Mouse (Mus musculus): ENCODE measurements around the gene Ptpro. TPM values are rescaled to one million over a fixed set of nuclear protein-coding genes. Genes with fewer than 3 reads are reported as not detected.
"Not testable (repeated sequence)": the region's sequence is repeated elsewhere in the genome, so short reads cannot be mapped to it uniquely, and the experiment has no call there.

Gene Ptpro
- polyA plus RNA-seq, 1 experiment = not detected

DNA sequence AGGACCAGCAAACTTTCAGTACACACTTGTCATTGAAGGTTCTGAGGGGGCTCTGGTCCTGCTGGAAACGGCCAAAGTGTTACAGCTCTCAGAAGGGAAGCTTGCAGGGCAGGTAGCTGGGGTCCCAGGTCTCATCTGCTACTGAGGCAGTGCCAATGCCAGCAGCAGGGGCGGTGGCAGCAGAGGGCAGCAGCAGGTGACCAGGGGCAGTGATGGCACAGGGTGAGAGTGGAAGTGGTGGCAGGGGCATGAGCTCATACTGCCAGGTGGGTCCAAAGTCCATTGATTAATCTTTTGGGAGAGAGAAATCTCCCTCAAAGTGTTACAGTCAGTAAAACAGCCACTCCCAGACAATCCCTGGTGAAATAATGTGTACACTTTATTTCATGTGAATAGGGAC is 214.1 kb downstream of the Ptpro start:
- Histone ChIP-seq H3K27ac (ENCODE audit: insufficient read depth, low read depth, low read length) (no peak overlapping the region), H3K4me1 (ENCODE audit: control insufficient read depth, insufficient read depth, low read length) (0 out of 2 replicates have a peak, but pooled peaks cover 2% of the 10 kb centered on the region), H3K4me3 (ENCODE audit: insufficient read depth, low read depth, low read length) (no peak overlapping the region)
- 80% methylated on average over 2 of the region's 2 CpGs for WGBS
- TF ChIP-seq CTCF (IDR thresholded peaks at IDR 0.05; ENCODE audit: insufficient read depth, low read depth, low read length) = no peak
- no peak for TF ChIP-seq POLR2A (IDR thresholded peaks at IDR 0.05; ENCODE audit: insufficient read depth, low read depth, low read length)

DNA sequence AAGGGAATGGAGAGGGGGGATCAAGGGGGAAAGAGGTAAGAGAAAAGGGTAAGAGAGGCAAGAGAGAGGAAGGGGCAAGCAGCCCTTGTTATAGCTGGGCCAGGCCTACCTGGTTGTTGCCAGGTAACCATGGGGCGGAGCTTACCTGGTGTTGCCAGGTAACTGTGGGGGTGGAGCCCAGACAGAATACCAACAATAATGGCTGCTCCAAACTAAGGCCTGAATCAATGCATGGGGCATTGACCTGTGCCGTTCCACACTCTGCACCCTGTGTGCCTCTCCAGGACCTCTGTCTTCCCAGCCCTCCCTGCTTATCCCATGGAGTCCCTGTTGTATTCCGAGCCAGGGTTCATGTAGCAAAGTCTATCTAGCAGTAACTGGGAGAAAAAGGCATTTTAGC is 215.6 kb downstream of the Ptpro start:
- Histone ChIP-seq H3K4me1 (ENCODE audit: control insufficient read depth, insufficient read depth, low read length) (peaks cover 4% of the 10 kb centered on the region; the same call in 1 of the 2 replicates), H3K27ac (ENCODE audit: insufficient read depth, low read depth, low read length) (no peak overlapping the region), H3K4me3 (ENCODE audit: insufficient read depth, low read depth, low read length) (no peak overlapping the region)
- TF ChIP-seq CTCF (IDR thresholded peaks at IDR 0.05; ENCODE audit: insufficient read depth, low read depth, low read length) (no peak), POLR2A (IDR thresholded peaks at IDR 0.05; ENCODE audit: insufficient read depth, low read depth, low read length) (no peak)
- 83% methylated on average over 3 of the region's 3 CpGs for WGBS

DNA sequence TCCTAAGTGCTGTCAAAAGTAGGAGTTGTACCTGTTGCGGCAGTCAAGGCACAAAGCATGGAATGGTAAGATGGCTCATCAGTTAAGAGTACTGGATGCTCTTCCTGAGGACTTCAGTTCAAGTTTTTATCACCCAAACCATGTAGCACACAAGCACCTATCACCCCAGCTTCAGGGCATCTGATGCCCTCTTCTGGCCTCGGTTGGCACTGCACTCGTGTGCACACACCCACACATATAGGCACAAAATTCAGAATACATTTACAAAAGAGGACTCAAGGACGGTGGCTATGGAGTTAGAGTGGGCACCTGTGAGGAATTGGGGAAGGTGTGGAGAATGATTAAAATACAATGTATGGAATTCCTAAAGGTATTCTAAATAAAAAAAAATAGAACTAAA is 217.4 kb downstream of the Ptpro start:
- no peak overlapping the region for H3K27ac ChIP-seq (ENCODE audit: insufficient read depth, low read depth, low read length)
- no peak overlapping the region for H3K4me3 ChIP-seq (ENCODE audit: insufficient read depth, low read depth, low read length)
- TF ChIP-seq CTCF (IDR thresholded peaks at IDR 0.05; ENCODE audit: insufficient read depth, low read depth, low read length) (no peak), POLR2A (IDR thresholded peaks at IDR 0.05; ENCODE audit: insufficient read depth, low read depth, low read length) (no peak)
- 98% methylated on average over 4 of the region's 4 CpGs for WGBS
- peaks cover 4% of the 10 kb centered on the region; the same call in 1 of the 2 replicates for H3K4me1 ChIP-seq (ENCODE audit: control insufficient read depth, insufficient read depth, low read length)

DNA sequence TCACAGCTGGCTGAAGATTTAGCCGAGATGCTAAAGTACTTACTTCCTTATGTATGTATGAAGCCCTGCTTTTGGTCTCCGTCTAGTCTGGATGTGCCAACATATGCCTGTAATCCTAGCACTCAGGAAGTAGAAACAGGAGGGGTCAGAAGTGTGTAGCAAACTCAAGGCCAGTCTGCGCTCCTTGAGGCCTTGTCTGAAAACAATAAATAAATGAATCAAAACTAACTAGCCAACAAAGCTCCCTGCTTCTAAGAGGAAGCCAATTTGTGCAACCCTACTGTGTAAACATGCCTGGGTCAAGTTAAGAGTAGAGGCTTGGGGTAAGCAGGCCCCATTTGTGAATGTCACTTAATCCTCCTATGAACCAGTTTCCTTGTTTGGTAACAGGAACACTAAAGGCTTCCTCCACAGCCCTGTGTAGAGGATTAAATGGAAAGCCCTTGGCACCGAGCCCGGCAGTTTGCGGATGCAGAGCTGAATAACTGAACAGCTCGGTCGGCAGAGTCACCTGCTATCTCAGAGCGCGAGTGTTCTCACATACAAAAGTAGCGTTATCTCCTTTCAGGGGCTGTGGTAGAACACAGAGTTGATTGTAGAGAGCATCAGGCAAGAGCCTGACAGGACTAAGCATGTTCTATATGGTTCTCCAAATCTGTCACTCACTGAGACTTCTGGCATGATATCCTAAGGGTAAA is 218.9 kb downstream of the Ptpro start:
- 18% methylated on average over 11 of the region's 11 CpGs for WGBS
- 0 out of 2 replicates have a peak overlapping the region, but pooled peaks have one; percentile 12 for H3K27ac ChIP-seq (ENCODE audit: insufficient read depth, low read depth, low read length)
- TF ChIP-seq POLR2A (IDR thresholded peaks at IDR 0.05; ENCODE audit: insufficient read depth, low read depth, low read length) = no peak

DNA sequence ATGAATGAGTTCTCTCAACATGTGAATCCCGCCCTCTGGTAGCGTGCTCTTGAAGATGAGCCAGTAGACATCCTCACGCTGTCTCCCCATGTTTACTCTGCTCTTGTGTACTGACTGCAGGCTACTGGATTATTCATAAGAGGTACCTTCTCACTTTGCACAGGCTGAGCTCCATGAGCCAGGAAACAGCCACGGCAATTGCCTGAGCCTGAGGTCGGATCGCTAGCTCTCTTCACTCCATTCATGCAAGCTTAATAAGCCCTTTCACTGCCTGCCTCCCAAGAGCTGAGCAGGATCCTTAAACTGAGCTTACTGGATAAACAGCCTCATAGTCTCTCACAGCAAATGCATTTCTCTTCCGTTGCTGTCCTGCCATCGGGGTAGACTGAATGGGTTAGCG is 220.0 kb downstream of the Ptpro start:
- Histone ChIP-seq H3K27ac (ENCODE audit: insufficient read depth, low read depth, low read length) (0 out of 2 replicates have a peak overlapping the region, but pooled peaks have one; percentile 21), H3K4me1 (ENCODE audit: control insufficient read depth, insufficient read depth, low read length) (peaks cover 4% of the 10 kb centered on the region; the same call in 1 of the 2 replicates), H3K4me3 (ENCODE audit: insufficient read depth, low read depth, low read length) (no peak overlapping the region)
- 31% methylated on average over 9 of the region's 9 CpGs for WGBS
- TF ChIP-seq POLR2A (IDR thresholded peaks at IDR 0.05; ENCODE audit: insufficient read depth, low read depth, low read length) (no peak), CTCF (IDR thresholded peaks at IDR 0.05; ENCODE audit: insufficient read depth, low read depth, low read length) (no peak)

More for the DNA sequence above, 218.9 kb downstream of the Ptpro start:
- H3K4me1 ChIP-seq (ENCODE audit: control insufficient read depth, insufficient read depth, low read length) = peaks cover 4% of the 10 kb centered on the region; the same call in 1 of the 2 replicates
- no peak overlapping the region for H3K4me3 ChIP-seq (ENCODE audit: insufficient read depth, low read depth, low read length)

DNA sequence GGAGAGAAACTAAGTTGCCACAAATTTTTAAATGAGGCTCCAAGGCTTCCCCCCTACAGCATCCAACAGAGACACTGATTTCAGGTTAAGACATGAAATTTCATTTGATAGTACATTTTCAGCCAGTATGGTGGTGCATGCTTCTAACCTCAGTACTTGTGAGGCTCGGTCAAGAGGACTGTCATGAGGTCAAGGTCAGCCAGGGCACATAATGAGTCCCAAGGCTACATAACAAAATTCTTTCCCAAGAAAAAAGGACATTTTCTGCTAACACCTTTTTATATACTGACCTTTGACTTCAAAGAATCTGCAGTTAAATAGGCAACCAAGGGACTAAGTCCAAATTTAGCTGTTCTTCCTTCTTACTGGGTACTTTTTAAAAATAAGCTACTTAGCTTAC is 221.3 kb downstream of the Ptpro start:
- 90% methylated on average over 1 of the region's 1 CpGs for WGBS
- peaks cover 4% of the 10 kb centered on the region; the same call in 1 of the 2 replicates for H3K4me1 ChIP-seq (ENCODE audit: control insufficient read depth, insufficient read depth, low read length)
- H3K27ac ChIP-seq (ENCODE audit: insufficient read depth, low read depth, low read length) = no peak overlapping the region
- H3K4me3 ChIP-seq (ENCODE audit: insufficient read depth, low read depth, low read length) = no peak overlapping the region
- TF ChIP-seq CTCF (IDR thresholded peaks at IDR 0.05; ENCODE audit: insufficient read depth, low read depth, low read length) (no peak), POLR2A (IDR thresholded peaks at IDR 0.05; ENCODE audit: insufficient read depth, low read depth, low read length) (no peak)

DNA sequence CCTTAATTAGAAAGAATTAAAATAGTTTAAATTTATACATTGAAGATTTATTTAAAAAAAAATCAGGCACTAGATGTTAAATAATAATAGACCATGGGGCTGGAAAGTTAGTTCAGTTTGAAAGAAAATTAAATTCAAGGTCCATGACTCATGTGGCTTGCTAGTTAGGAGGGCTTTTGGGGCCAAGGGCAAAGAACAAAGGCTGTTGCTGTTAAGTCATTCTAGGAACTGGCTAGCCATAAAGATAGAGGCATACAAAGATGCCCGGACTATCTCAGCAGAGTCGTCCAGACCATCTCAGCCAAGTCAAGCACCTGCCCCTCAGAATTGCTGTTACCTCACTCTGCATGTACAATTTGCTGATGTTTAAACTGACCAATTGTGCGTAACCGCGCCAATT is 223.6 kb downstream of the Ptpro start:
- 92% methylated on average over 5 of the region's 5 CpGs for WGBS
- not testable (repeated sequence) for H3K4me3 ChIP-seq (ENCODE audit: insufficient read depth, low read depth, low read length); H3K27ac ChIP-seq (ENCODE audit: insufficient read depth, low read depth, low read length); H3K4me1 ChIP-seq (ENCODE audit: control insufficient read depth, insufficient read depth, low read length)

DNA sequence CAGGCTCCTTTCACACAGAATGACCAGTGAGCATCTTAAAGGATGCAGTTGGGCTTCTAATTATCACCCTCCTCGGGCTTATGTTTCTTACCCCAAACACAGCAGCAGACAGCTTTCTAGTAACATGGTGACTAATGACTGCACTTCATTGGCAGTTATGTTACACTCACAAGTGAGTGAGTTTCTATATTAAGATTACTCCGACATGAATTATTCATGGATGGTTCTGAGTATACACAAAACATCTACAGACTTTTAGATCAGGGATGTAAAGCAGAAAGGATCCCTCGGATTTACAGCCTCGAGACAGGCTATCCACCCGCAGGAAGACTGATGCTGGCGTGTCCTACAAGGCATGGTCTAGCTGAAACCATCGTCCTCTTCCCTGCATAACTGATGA is 230.8 kb downstream of the Ptpro start:
- Histone ChIP-seq H3K4me1 (ENCODE audit: control insufficient read depth, insufficient read depth, low read length) (0 out of 2 replicates have a peak, but pooled peaks cover 2% of the 10 kb centered on the region), H3K4me3 (ENCODE audit: insufficient read depth, low read depth, low read length) (no peak overlapping the region), H3K27ac (ENCODE audit: insufficient read depth, low read depth, low read length) (no peak overlapping the region)
- WGBS = 64% methylated on average over 7 of the region's 7 CpGs
- TF ChIP-seq CTCF (IDR thresholded peaks at IDR 0.05; ENCODE audit: insufficient read depth, low read depth, low read length) (no peak), POLR2A (IDR thresholded peaks at IDR 0.05; ENCODE audit: insufficient read depth, low read depth, low read length) (no peak)

DNA sequence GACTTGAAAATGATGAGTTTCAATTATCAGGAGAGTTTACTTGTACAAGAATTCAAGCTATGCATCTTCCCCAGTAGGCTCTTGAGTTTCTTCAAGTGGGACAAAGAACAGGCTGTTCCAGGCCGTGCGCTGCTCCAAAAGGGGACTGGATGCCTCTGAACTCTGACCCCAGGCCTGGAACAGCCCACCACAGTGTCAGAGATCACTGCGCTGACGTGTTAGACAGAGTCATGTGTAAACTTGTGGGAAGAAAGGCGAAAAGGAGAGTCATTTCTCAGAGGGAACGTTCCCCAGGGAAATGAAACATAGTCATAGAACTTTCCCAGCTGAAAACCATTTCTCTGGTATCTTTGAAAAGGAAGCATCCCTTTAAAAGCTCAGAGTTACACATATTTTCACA is 235.3 kb downstream of the Ptpro start:
- H3K4me1 ChIP-seq (ENCODE audit: control insufficient read depth, insufficient read depth, low read length) = peaks cover 4% of the 10 kb centered on the region; the same call in 1 of the 2 replicates
- H3K4me3 ChIP-seq (ENCODE audit: insufficient read depth, low read depth, low read length) = no peak overlapping the region
- TF ChIP-seq POLR2A (IDR thresholded peaks at IDR 0.05; ENCODE audit: insufficient read depth, low read depth, low read length) (no peak), CTCF (IDR thresholded peaks at IDR 0.05; ENCODE audit: insufficient read depth, low read depth, low read length) (no peak)
- H3K27ac ChIP-seq (ENCODE audit: insufficient read depth, low read depth, low read length) = no peak overlapping the region
- 88% methylated on average over 6 of the region's 6 CpGs for WGBS
